Mouse (Mus musculus): ENCODE results near the gene Tubgcp6. TPM values are rescaled to one million over a fixed set of nuclear protein-coding genes. Genes with fewer than 3 reads are reported as not detected.
A peak's percentile ranks its signal among the peaks of the same experiment; 100 is the strongest.

Gene Tubgcp6
- polyA plus RNA-seq, 1 experiment from 2014 or later: 22.1 TPM

GRCm38 (mm10) chr15:89157954-89158353 lies 35.0 kb upstream of the Tubgcp6 start:
- no peaks in the 10 kb centered on the region for H3K4me1 ChIP-seq (replicated peaks; ENCODE audit: control insufficient read depth, insufficient read depth, low read length)
- no peak overlapping the region for H3K27ac ChIP-seq (ENCODE audit: low read length)
- H3K4me2 ChIP-seq (ENCODE audit: low read length): no peak overlapping the region
- H3K9ac ChIP-seq (replicated peaks; ENCODE audit: low read depth, low read length): no peak overlapping the region
- peak; percentile 34 for ATAC-seq
- H3K9me3 ChIP-seq (ENCODE audit: control insufficient read depth, low read length): no peaks in the 10 kb centered on the region
- no peaks in the 10 kb centered on the region for H3K27me3 ChIP-seq (replicated peaks; ENCODE audit: control insufficient read depth, insufficient read depth, low read length)
- 63% methylated on average over 7 of the region's 7 CpGs for WGBS
- H3K36me3 ChIP-seq (ENCODE audit: control insufficient read depth, insufficient read depth): peaks cover 60% of the 10 kb centered on the region
- no peak overlapping the region for H3K4me3 ChIP-seq (replicated peaks; ENCODE audit: low read length)

- Histone ChIP-seq H3K9me3 (ENCODE audit: control insufficient read depth, low read length) (no peaks in the 10 kb centered on the region), H3K27me3 (replicated peaks; ENCODE audit: control insufficient read depth, insufficient read depth, low read length) (no peaks in the 10 kb centered on the region), H3K4me1 (replicated peaks; ENCODE audit: control insufficient read depth, insufficient read depth, low read length) (peaks cover 28% of the 10 kb centered on the region), H3K27ac (ENCODE audit: low read length) (peak overlapping the region; percentile 24; the same call in 1 of the 2 replicates), H3K9ac (replicated peaks; ENCODE audit: low read depth, low read length) (no peak overlapping the region), H3K4me2 (ENCODE audit: low read length) (no peak overlapping the region), H3K36me3 (ENCODE audit: control insufficient read depth, insufficient read depth) (peaks cover 20% of the 10 kb centered on the region), H3K4me3 (replicated peaks; ENCODE audit: low read length) (no peak overlapping the region)
- ATAC-seq: no peak
Measured at GRCm38 (mm10) chr15:89152312-89152711, 29.4 kb upstream of the Tubgcp6 start.

- H3K27me3 ChIP-seq (replicated peaks; ENCODE audit: control insufficient read depth, insufficient read depth, low read length): no peaks in the 10 kb centered on the region
- peak overlapping the region; percentile 92 for H3K9ac ChIP-seq (replicated peaks; ENCODE audit: low read depth, low read length)
- WGBS: 5% methylated on average over 13 of the region's 13 CpGs
- ATAC-seq: no peak
- H3K36me3 ChIP-seq (ENCODE audit: control insufficient read depth, insufficient read depth): peaks cover 1% of the 10 kb centered on the region; the same call in 1 of the 2 replicates
- no peaks in the 10 kb centered on the region for H3K9me3 ChIP-seq (ENCODE audit: control insufficient read depth, low read length)
- peak overlapping the region; percentile 87 for H3K4me3 ChIP-seq (replicated peaks; ENCODE audit: low read length)
- H3K4me2 ChIP-seq (ENCODE audit: low read length): peak overlapping the region; percentile 85
- H3K4me1 ChIP-seq (replicated peaks; ENCODE audit: control insufficient read depth, insufficient read depth, low read length): peaks cover 39% of the 10 kb centered on the region
- peak overlapping the region; percentile 91 for H3K27ac ChIP-seq (ENCODE audit: low read length)
Measured at GRCm38 (mm10) chr15:89150041-89150390, 27.1 kb upstream of the Tubgcp6 start.

- H3K9me3 ChIP-seq (ENCODE audit: control insufficient read depth, low read length): no peaks in the 10 kb centered on the region
- WGBS: under 1% methylated on average over 53 of the region's 61 CpGs
- peaks cover 39% of the 10 kb centered on the region for H3K4me1 ChIP-seq (replicated peaks; ENCODE audit: control insufficient read depth, insufficient read depth, low read length)
- H3K36me3 ChIP-seq (ENCODE audit: control insufficient read depth, insufficient read depth): peaks cover 3% of the 10 kb centered on the region; the same call in 1 of the 2 replicates
- ATAC-seq: peak; percentile 77
- no peaks in the 10 kb centered on the region for H3K27me3 ChIP-seq (replicated peaks; ENCODE audit: control insufficient read depth, insufficient read depth, low read length)
- H3K27ac ChIP-seq (ENCODE audit: low read length): peak within 1 kb of the TSS; percentile 91
- peak within 1 kb of the TSS; percentile 85 for H3K4me2 ChIP-seq (ENCODE audit: low read length)
- peak within 1 kb of the TSS; percentile 92 for H3K9ac ChIP-seq (replicated peaks; ENCODE audit: low read depth, low read length)
- peak within 1 kb of the TSS; percentile 87 for H3K4me3 ChIP-seq (replicated peaks; ENCODE audit: low read length)
Measured at GRCm38 (mm10) chr15:89149271-89150040, 26.5 kb upstream of the Tubgcp6 start, which contains the start of gene Mapk11. TSS of gene Mapk11 (minus strand) at chr15:89149628.

- Histone ChIP-seq H3K4me2 (ENCODE audit: low read length) (peak overlapping the region; percentile 85), H3K27me3 (replicated peaks; ENCODE audit: control insufficient read depth, insufficient read depth, low read length) (no peaks in the 10 kb centered on the region), H3K4me1 (replicated peaks; ENCODE audit: control insufficient read depth, insufficient read depth, low read length) (peaks cover 39% of the 10 kb centered on the region), H3K9ac (replicated peaks; ENCODE audit: low read depth, low read length) (peak overlapping the region; percentile 92), H3K9me3 (ENCODE audit: control insufficient read depth, low read length) (no peaks in the 10 kb centered on the region), H3K36me3 (ENCODE audit: control insufficient read depth, insufficient read depth) (peaks cover 3% of the 10 kb centered on the region; the same call in 1 of the 2 replicates), H3K4me3 (replicated peaks; ENCODE audit: low read length) (peak overlapping the region; percentile 87), H3K27ac (ENCODE audit: low read length) (peak overlapping the region; percentile 91)
- WGBS: 2% methylated on average over 25 of the region's 25 CpGs
- peak; percentile 19 for ATAC-seq
Measured at GRCm38 (mm10) chr15:89148496-89149270, 25.8 kb upstream of the Tubgcp6 start.

- Histone ChIP-seq H3K9ac (replicated peaks; ENCODE audit: low read depth, low read length) (peak overlapping the region; percentile 92; the same call in 1 of the 2 replicates), H3K4me2 (ENCODE audit: low read length) (peak overlapping the region; percentile 85), H3K27me3 (replicated peaks; ENCODE audit: control insufficient read depth, insufficient read depth, low read length) (no peaks in the 10 kb centered on the region), H3K36me3 (ENCODE audit: control insufficient read depth, insufficient read depth) (peaks cover 3% of the 10 kb centered on the region; the same call in 1 of the 2 replicates), H3K27ac (ENCODE audit: low read length) (no peak overlapping the region; the same call in 1 of the 2 replicates), H3K4me1 (replicated peaks; ENCODE audit: control insufficient read depth, insufficient read depth, low read length) (peaks cover 39% of the 10 kb centered on the region), H3K9me3 (ENCODE audit: control insufficient read depth, low read length) (no peaks in the 10 kb centered on the region), H3K4me3 (replicated peaks; ENCODE audit: low read length) (peak overlapping the region; percentile 87)
- ATAC-seq: no peak
- WGBS: 54% methylated on average over 4 of the region's 4 CpGs
Measured at GRCm38 (mm10) chr15:89147895-89148294, 25.0 kb upstream of the Tubgcp6 start.

- H3K9me3 ChIP-seq (ENCODE audit: control insufficient read depth, low read length): no peaks in the 10 kb centered on the region
- peak overlapping the region; percentile 87 for H3K4me3 ChIP-seq (replicated peaks; ENCODE audit: low read length)
- H3K4me2 ChIP-seq (ENCODE audit: low read length): peak overlapping the region; percentile 85
- no peaks in the 10 kb centered on the region for H3K27me3 ChIP-seq (replicated peaks; ENCODE audit: control insufficient read depth, insufficient read depth, low read length)
- H3K27ac ChIP-seq (ENCODE audit: low read length): no peak overlapping the region
- WGBS: 16% methylated on average over 10 of the region's 10 CpGs
- peaks cover 3% of the 10 kb centered on the region; the same call in 1 of the 2 replicates for H3K36me3 ChIP-seq (ENCODE audit: control insufficient read depth, insufficient read depth)
- peaks cover 38% of the 10 kb centered on the region for H3K4me1 ChIP-seq (replicated peaks; ENCODE audit: control insufficient read depth, insufficient read depth, low read length)
- no peak overlapping the region for H3K9ac ChIP-seq (replicated peaks; ENCODE audit: low read depth, low read length)
- no peak for ATAC-seq
Measured at GRCm38 (mm10) chr15:89147456-89147855, 24.5 kb upstream of the Tubgcp6 start.

- Histone ChIP-seq H3K4me3 (replicated peaks; ENCODE audit: low read length) (peak overlapping the region; percentile 87), H3K4me1 (replicated peaks; ENCODE audit: control insufficient read depth, insufficient read depth, low read length) (peaks cover 33% of the 10 kb centered on the region), H3K27ac (ENCODE audit: low read length) (peak overlapping the region; percentile 53), H3K4me2 (ENCODE audit: low read length) (peak overlapping the region; percentile 85), H3K27me3 (replicated peaks; ENCODE audit: control insufficient read depth, insufficient read depth, low read length) (no peaks in the 10 kb centered on the region), H3K36me3 (ENCODE audit: control insufficient read depth, insufficient read depth) (peaks cover 3% of the 10 kb centered on the region; the same call in 1 of the 2 replicates), H3K9ac (replicated peaks; ENCODE audit: low read depth, low read length) (peak overlapping the region; percentile 66), H3K9me3 (ENCODE audit: control insufficient read depth, low read length) (no peaks in the 10 kb centered on the region)
- WGBS: 5% methylated on average over 15 of the region's 16 CpGs
- no peak for ATAC-seq
Measured at GRCm38 (mm10) chr15:89147024-89147423, 24.1 kb upstream of the Tubgcp6 start.

- H3K36me3 ChIP-seq (ENCODE audit: control insufficient read depth, insufficient read depth): peaks cover 3% of the 10 kb centered on the region; the same call in 1 of the 2 replicates
Measured at GRCm38 (mm10) chr15:89146537-89146936, 23.6 kb upstream of the Tubgcp6 start.

More at GRCm38 (mm10) chr15:89146537-89146936, 23.6 kb upstream of the Tubgcp6 start:
- Histone ChIP-seq H3K9me3 (ENCODE audit: control insufficient read depth, low read length) (no peaks in the 10 kb centered on the region), H3K4me1 (replicated peaks; ENCODE audit: control insufficient read depth, insufficient read depth, low read length) (peaks cover 33% of the 10 kb centered on the region), H3K27ac (ENCODE audit: low read length) (peak overlapping the region; percentile 53), H3K4me3 (replicated peaks; ENCODE audit: low read length) (peak overlapping the region; percentile 87), H3K4me2 (ENCODE audit: low read length) (peak overlapping the region; percentile 85), H3K27me3 (replicated peaks; ENCODE audit: control insufficient read depth, insufficient read depth, low read length) (no peaks in the 10 kb centered on the region), H3K9ac (replicated peaks; ENCODE audit: low read depth, low read length) (peak overlapping the region; percentile 66)
- peak; percentile 45 for ATAC-seq
- 3% methylated on average over 27 of the region's 27 CpGs for whole genome bisulfite sequencing

Data from forebrain, embryonic 16.5 days (tissue).